Mouse (Mus musculus) heart, embryonic 12.5 days (tissue): ENCODE measurements around the gene Ncbp3. TPM values are rescaled to one million over a fixed set of nuclear protein-coding genes. Genes with fewer than 3 reads are reported as not detected.
"Not testable (repeated sequence)": the region's sequence is repeated elsewhere in the genome, so short reads cannot be mapped to it uniquely, and the experiment has no call there.

Experiments used
- ATAC-seq: fragments of 200-750 bp; cut with Nextera tagmentation; 2 replicates; pipeline ENCODE4 v1.8.0; 2017; ENCODE audit warnings: moderate TSS enrichment, moderate library complexity; ENCODE audit not compliant: insufficient number of reproducible peaks, low FRiP score
- H3K27ac ChIP-seq: fragments of 300-500 bp; sonication (generic); 2 replicates; pipeline ENCODE4 v1.5.1; 2016; ENCODE audit warnings: mild to moderate bottlenecking, moderate library complexity; ENCODE audit not compliant: poor library complexity, severe bottlenecking
- H3K27me3 ChIP-seq: fragments of 300-500 bp; sonication (generic); replicated peaks from 2 replicates; pipeline ENCODE4 v1.6.1; 2016; ENCODE audit warnings: mild to moderate bottlenecking, moderate library complexity
- H3K36me3 ChIP-seq: fragments of 300-500 bp; sonication (generic); 2 replicates; pipeline ENCODE4 v1.6.1; 2016; ENCODE audit warnings: mild to moderate bottlenecking, moderate library complexity
- H3K4me1 ChIP-seq: fragments of 300-500 bp; sonication (generic); replicated peaks from 2 replicates; pipeline ENCODE4 v1.6.1; 2016; ENCODE audit warnings: mild to moderate bottlenecking
- H3K4me2 ChIP-seq: fragments of 300-500 bp; sonication (generic); 2 replicates; pipeline ENCODE4 v1.6.1; 2016; ENCODE audit warnings: mild to moderate bottlenecking, moderate library complexity
- H3K4me3 ChIP-seq: fragments of 300-500 bp; sonication (generic); 2 replicates; pipeline ENCODE4 v1.5.1; 2016; ENCODE audit warnings: mild to moderate bottlenecking
- H3K9ac ChIP-seq: fragments of 300-500 bp; sonication (generic); 2 replicates; pipeline ENCODE4 v1.6.1; 2016; ENCODE audit warnings: mild to moderate bottlenecking, moderate library complexity
- H3K9me3 ChIP-seq: fragments of 300-500 bp; sonication (generic); replicated peaks from 2 replicates; pipeline ENCODE4 v1.6.1; 2016; ENCODE audit warnings: mild to moderate bottlenecking, moderate library complexity
- WGBS: fragments of 180-500 bp; shearing (Covaris S2); methylation state at CpG from one replicate; pipeline ENCODE4 v1.1.7; 2016; 5-methylcytosine and 5-hydroxymethylcytosine counted together
- polyA plus RNA-seq: library from polyadenylated mRNA; unstranded; fragments of >200 nt; fragmentation: Nextera tagmentation; extraction: Ambion mirVana; gene quantifications from 2 replicates; pipeline ENCODE4 v1.2.1, GENCODE M21; 2016

The Ncbp3 gene
- polyA plus RNA-seq, 1 experiment from 2014 or later = 10.9 TPM

DNA sequence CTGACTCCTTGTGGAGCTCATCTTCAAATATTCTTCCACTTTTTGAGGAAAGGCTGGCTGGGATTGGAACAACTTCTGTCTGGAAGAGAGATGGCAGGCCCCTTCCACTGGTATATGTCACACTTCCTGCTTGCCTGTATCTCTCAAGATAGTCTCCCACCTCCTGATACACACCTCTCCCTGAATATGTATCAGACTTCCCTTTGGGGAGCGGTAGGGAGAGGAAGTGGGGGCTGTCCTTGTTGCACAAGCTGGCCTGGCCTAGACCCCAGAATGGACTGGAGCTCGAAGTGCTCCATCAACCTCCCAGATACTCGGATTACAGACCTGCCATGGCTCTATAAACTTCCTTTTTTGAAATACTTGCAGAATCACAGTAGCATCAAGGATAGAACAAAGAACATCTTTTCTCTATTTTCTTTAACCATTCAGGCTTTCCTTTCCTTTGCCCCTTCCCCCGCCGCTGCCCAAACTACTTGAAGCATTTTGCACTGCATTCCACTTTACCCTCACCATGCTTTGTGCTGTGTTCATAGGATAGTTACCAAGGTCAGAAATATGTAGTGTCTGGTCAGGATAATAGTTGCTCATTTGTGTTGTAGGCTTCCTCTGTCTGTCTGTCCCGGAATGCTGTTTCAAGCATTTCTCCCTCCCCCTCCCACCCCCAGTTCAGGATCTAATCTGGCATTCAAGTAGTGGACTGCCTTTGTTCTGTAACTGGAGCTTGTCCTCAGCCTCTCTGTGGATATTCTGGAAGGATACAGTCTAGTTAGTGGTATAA, 40.3 kb downstream of the Ncbp3 start:
- peaks cover 39% of the 10 kb centered on the region for H3K4me1 ChIP-seq
- 0 out of 2 replicates have a peak overlapping the region, but pooled peaks have one; percentile 25 for H3K9ac ChIP-seq
- ATAC-seq = no peak
- H3K27ac ChIP-seq = peak overlapping the region; percentile 18; the same call in 1 of the 2 replicates
- H3K36me3 ChIP-seq = peaks cover 15% of the 10 kb centered on the region; the same call in 1 of the 2 replicates
- no peaks in the 10 kb centered on the region for H3K9me3 ChIP-seq
- WGBS = 52% methylated on average over 6 of the region's 6 CpGs
- H3K4me3 ChIP-seq = no peak overlapping the region
- H3K27me3 ChIP-seq = no peaks in the 10 kb centered on the region
- no peak overlapping the region for H3K4me2 ChIP-seq

DNA sequence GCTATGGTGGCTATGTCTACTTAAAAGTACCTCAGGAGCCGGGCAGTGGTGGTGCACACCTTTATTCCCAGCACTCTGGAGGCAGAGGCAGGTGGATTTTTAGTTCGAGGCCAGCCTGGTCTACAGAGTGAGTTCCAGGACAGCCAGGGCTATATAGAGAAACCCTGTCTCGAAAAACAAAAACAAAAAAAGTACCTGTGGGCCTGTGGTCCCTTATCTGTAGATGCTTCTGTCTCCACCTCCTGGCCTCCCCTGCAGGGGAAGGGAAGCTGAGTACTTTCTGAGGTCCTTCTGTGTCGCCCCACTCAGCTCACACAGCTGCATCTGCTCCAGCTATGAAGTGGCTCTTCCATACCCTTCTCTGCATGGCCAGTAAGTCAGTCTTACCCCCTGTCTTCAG, 42.7 kb downstream of the Ncbp3 start, which contains the start of gene Itgae:
Itgae (plus strand) TSS at position 301 of the 400 bp plus-strand sequence.
- 75% methylated on average over 4 of the region's 4 CpGs for WGBS
- Histone ChIP-seq H3K4me3 (no peak within 1 kb of the TSS), H3K9me3 (no peaks in the 10 kb centered on the region), H3K36me3 (0 out of 2 replicates have a peak, but pooled peaks cover 3% of the 10 kb centered on the region), H3K27me3 (no peaks in the 10 kb centered on the region), H3K9ac (no peak within 1 kb of the TSS), H3K4me1 (peaks cover 34% of the 10 kb centered on the region), H3K27ac (no peak within 1 kb of the TSS), H3K4me2 (no peak within 1 kb of the TSS)
- ATAC-seq = no peak

DNA sequence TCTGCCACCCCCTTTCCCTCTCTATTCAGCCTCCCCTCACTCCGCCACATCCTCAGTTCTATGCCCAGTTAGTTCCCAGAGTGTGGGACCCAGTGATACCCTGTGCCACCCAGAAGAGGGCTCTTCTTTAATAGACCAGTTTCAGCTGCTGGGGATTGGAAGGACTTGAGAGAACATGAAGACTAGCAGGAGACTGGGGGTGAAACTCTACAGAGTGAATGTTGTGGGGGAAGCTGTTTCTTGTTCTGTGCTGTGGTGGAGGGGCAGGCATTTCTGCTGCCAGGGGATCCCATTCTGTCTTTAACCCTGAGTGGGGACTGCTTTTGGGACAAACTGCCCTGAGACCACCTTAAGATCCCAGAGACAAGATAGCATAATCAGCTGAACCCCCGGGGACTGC, 43.2 kb downstream of the Ncbp3 start:
- WGBS = 82% methylated on average over 2 of the region's 2 CpGs
- no peak overlapping the region for H3K9ac ChIP-seq
- H3K36me3 ChIP-seq = 0 out of 2 replicates have a peak, but pooled peaks cover 3% of the 10 kb centered on the region
- no peak overlapping the region for H3K4me3 ChIP-seq
- H3K4me1 ChIP-seq = peaks cover 32% of the 10 kb centered on the region
- no peak for ATAC-seq
- no peaks in the 10 kb centered on the region for H3K9me3 ChIP-seq
- no peak overlapping the region for H3K27ac ChIP-seq
- no peak overlapping the region for H3K4me2 ChIP-seq
- H3K27me3 ChIP-seq = no peaks in the 10 kb centered on the region

DNA sequence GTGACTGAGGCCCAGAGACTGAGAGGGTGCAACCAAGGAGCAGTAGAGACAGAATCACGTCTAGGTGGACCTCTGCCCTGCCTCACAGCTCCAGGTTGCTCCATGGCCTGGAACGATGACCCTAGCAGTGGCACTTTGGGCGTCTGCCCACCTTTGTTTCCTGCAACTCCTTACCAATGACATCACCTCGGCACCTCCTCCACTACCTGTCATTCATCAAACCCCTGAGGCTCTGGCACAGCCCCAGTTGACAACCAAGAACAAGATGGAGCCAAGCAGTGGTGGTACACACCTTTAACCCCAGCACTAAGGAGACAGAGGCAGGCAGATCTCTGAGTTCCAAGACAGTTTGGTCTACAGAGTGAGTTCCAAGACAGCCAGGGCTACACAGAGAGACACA, 44.5 kb downstream of the Ncbp3 start:
- Histone ChIP-seq H3K36me3 (no peaks in the 10 kb centered on the region), H3K4me1 (peaks cover 21% of the 10 kb centered on the region), H3K27me3 (no peaks in the 10 kb centered on the region), H3K4me3 (no peak overlapping the region), H3K4me2 (no peak overlapping the region), H3K9me3 (no peaks in the 10 kb centered on the region), H3K27ac (no peak overlapping the region), H3K9ac (no peak overlapping the region)
- 76% methylated on average over 4 of the region's 4 CpGs for WGBS
- ATAC-seq = no peak

DNA sequence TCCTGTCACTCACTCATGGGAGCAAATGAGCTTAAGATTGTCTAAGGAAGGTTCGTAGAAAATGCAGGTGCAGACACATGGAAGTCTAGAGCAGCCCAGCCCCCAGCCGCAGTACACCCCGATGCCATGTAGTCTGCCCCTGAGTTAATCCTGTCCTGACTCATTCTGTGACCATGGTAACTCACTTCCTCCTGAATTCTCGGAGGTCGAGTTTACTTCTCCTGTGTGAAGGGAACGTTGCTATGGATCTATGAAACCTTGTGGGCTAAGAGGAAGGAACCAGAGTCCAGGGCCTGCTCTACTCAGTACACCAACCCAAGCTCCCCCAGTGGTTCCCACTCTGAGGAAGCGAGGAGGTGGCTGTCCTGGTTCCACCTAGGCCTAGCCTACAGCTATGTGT, 45.3 kb downstream of the Ncbp3 start:
- Histone ChIP-seq H3K4me2 (no peak overlapping the region), H3K4me1 (peaks cover 14% of the 10 kb centered on the region), H3K36me3 (no peaks in the 10 kb centered on the region), H3K9me3 (no peaks in the 10 kb centered on the region), H3K4me3 (no peak overlapping the region), H3K9ac (no peak overlapping the region), H3K27ac (no peak overlapping the region), H3K27me3 (no peaks in the 10 kb centered on the region)
- 65% methylated on average over 7 of the region's 7 CpGs for WGBS
- ATAC-seq = no peak

DNA sequence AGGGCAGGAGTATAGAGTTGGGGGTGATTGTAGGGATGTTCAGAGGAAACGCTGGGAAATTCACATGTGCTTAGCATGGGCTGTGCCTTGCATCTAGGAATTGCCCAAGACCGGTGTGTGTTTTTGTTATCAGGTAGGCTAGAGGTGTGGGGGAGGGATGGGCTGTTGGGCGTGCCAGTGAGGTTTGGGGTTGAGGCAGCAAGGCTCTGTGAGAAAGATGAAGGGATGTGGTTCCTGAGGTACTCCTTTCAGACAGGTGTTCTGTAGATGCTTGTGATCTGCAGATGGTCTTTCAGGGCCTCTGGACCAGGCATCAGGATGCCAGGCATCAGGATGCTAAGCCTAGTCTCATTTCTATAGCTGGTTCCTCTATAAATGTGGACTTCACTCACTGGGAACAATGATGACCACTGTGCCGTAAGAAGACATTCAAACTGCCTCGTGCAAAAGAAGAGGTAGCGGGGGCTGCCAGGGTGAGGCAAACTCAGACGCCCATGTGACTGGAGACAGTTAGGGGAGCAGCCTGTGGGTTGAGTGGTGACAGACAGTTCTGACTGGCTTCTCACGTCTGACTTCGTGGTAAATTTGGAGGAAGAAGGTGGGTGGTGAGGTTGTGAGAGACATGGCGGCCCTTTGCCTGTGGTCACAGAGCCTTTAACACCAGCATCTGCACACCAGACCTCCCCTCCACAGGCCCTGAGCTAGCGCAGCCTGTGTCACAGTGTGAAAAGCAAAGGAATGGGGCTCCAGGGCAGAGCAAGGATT, 46.8 kb downstream of the Ncbp3 start:
- H3K4me1 ChIP-seq = 0 out of 2 replicates have a peak, but pooled peaks cover 4% of the 10 kb centered on the region
- WGBS = 56% methylated on average over 11 of the region's 11 CpGs
- no peak overlapping the region for H3K4me3 ChIP-seq
- H3K9ac ChIP-seq = no peak overlapping the region
- no peaks in the 10 kb centered on the region for H3K9me3 ChIP-seq
- no peak for ATAC-seq
- no peaks in the 10 kb centered on the region for H3K27me3 ChIP-seq
- no peak overlapping the region for H3K27ac ChIP-seq
- H3K36me3 ChIP-seq = no peaks in the 10 kb centered on the region
- no peak overlapping the region for H3K4me2 ChIP-seq

DNA sequence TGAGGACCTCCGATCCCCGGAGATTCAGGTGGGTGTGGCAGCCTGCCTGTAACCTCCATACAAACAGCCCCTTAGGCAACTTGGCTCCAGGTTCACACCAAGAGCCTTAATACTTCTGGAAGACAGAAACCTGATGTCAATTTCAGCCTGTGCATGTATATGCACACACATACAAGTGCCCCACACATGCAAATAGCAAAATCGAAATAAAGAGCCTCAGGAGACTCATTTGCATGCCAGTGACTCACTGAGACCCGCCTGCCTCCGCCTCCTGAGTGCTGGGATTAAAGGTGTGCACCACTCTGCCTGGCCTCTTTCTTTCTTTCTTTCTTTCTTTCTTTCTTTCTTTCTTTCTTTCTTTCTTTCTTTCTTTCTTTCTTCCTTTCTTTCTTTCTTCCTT, 51.3 kb downstream of the Ncbp3 start:
- no peaks in the 10 kb centered on the region for H3K36me3 ChIP-seq
- no peaks in the 10 kb centered on the region for H3K9me3 ChIP-seq
- no peak overlapping the region for H3K9ac ChIP-seq
- ATAC-seq = no peak
- no peak overlapping the region for H3K27ac ChIP-seq
- H3K4me3 ChIP-seq = no peak overlapping the region
- H3K27me3 ChIP-seq = no peaks in the 10 kb centered on the region
- H3K4me1 ChIP-seq = 0 out of 2 replicates have a peak, but pooled peaks cover 4% of the 10 kb centered on the region
- 60% methylated on average over 5 of the region's 5 CpGs for WGBS
- H3K4me2 ChIP-seq = no peak overlapping the region

DNA sequence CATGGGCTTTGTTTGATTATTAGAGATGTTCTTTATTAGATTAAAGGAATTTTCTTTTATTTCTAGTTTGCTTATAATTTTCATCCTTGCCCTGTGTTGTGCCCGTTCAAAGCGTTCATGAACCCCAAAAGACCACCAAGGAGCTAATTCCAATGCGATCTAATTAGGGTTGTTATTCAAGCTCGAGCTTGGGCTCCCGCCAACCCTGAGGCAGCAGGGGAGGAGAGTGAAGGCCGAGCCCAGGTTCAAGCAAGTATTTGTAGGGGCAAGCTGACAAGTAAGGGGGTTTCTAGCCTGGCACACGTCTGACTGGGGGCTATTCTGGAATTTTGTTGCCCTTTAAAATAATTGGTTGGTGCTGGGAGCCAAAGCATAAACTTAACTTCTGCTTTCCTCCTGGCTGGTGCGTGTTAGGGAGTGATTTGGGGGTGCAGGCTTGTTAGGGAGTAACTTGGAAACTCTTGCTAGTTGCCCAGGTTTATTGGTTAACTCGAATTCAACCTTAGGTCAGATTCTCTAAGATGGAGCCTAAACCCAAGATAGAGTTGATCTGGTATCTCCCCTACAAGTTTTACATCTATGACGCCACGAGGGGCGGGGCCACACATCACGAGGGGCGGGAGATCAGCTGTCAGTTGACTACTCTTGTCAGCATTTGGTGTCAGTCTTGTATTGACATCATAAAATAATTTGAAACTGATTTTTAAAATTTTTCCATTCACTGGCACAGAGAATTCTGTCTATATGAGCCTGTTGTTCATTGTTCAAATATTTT, 52.6 kb downstream of the Ncbp3 start:
- no peak overlapping the region for H3K9ac ChIP-seq
- ATAC-seq = no peak
- no peaks in the 10 kb centered on the region for H3K27me3 ChIP-seq
- no peaks in the 10 kb centered on the region for H3K4me1 ChIP-seq
- H3K9me3 ChIP-seq = no peaks in the 10 kb centered on the region
- no peaks in the 10 kb centered on the region for H3K36me3 ChIP-seq
- WGBS = 70% methylated on average over 14 of the region's 14 CpGs
- no peak overlapping the region for H3K27ac ChIP-seq
- no peak overlapping the region for H3K4me2 ChIP-seq
- no peak overlapping the region for H3K4me3 ChIP-seq

DNA sequence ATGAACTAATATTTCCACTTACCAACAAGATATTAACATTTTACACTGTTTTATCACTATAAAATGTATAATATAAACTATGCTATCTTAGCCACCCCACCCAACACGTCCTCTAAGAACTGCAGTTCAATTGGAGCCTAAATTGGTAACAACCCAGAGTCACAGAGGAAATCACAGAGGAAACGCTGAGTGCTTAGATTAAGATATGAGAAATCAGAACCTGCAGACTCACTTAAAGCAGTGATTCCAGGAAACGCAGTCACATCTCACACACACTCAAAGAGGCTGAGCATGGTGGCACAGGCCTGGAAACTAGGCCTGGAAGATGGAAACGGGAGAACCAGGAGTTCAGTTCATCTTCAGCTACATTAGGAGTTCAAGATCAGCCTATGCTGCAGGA, 53.7 kb downstream of the Ncbp3 start:
- no peaks in the 10 kb centered on the region for H3K9me3 ChIP-seq
- H3K27me3 ChIP-seq = no peaks in the 10 kb centered on the region
- no peak overlapping the region for H3K4me2 ChIP-seq
- H3K9ac ChIP-seq = no peak overlapping the region
- 41% methylated on average over 4 of the region's 4 CpGs for WGBS
- H3K36me3 ChIP-seq = no peaks in the 10 kb centered on the region
- ATAC-seq = no peak
- H3K4me1 ChIP-seq = no peaks in the 10 kb centered on the region
- H3K4me3 ChIP-seq = no peak overlapping the region
- H3K27ac ChIP-seq = no peak overlapping the region

DNA sequence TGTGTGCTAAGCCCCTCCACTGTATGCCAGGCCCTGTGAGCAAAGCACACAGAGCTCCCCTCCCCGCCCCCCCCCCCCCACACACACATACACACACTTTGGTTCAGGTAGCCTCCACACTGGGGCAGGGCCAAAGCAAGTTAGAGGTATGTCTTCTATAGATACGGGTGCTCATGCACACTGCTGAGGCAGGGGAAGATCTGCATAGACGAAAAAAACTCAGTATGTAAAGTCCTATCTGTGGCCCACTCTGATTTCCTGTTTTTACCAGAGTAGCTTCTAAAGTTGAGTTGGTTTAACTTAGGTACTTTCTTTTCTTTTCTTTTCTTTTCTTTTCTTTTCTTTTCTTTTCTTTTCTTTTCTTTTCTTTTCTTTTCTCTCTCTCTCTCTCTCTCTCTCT, 57.7 kb downstream of the Ncbp3 start:
- Histone ChIP-seq H3K4me1 (peaks cover 21% of the 10 kb centered on the region), H3K27ac (no peak overlapping the region), H3K4me3 (no peak overlapping the region), H3K4me2 (no peak overlapping the region), H3K9ac (no peak overlapping the region), H3K9me3 (no peaks in the 10 kb centered on the region), H3K27me3 (no peaks in the 10 kb centered on the region), H3K36me3 (no peaks in the 10 kb centered on the region)
- no peak for ATAC-seq
- WGBS = 60% methylated on average over 3 of the region's 3 CpGs

DNA sequence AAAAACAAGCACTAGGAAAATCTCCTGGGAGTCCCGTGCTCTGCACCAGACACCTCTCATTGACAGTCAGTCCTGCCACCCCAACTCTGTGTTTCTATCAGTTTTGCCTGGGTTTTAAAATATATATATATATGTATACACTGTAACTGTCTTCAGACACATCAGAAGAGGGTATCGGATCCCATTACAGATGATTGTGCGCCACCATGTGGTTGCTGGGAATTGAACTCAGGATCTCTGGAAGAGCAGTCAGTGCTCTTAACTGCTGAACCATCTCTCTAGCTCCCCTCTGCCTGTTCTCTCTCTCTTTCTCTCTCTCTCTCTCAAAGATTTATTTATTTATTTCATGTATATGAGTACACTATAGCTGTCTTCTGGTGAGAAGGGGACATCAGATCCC, 59.8 kb downstream of the Ncbp3 start:
- H3K4me1 ChIP-seq = peaks cover 21% of the 10 kb centered on the region
- not testable (repeated sequence) for H3K9ac ChIP-seq, H3K4me2 ChIP-seq, H3K27ac ChIP-seq, H3K36me3 ChIP-seq, ATAC-seq, H3K9me3 ChIP-seq, H3K27me3 ChIP-seq, H3K4me3 ChIP-seq
- WGBS = 44% methylated on average over 3 of the region's 3 CpGs
